ENCODE assay signal across 8 mouse cellular contexts in genomic region chr6:127152106-127152951, GRCm38 (mm10). TPM values are rescaled to one million over a fixed set of nuclear protein-coding genes. Genes with fewer than 3 reads are reported as not detected.
DNase-seq lines count a peak whose midpoint lies in the region; ATAC-seq and TF ChIP-seq lines count a peak whose summit lies in the region.

Gene Ccnd2 (minus strand): TSS chr6:127152193.

- H3K9ac ChIP-seq in ES-E14 (ENCODE audit: insufficient read depth, low read depth, low read length, poor library complexity, severe bottlenecking), result peak within 1 kb of the TSS; percentile 26; the same call in 1 of the 2 replicates

- ATAC-seq in inflammation-experienced regulatory T-cells, adult 6 months, result peak; percentile 53
- ATAC-seq in megakaryocyte progenitor cell, adult 5-6 weeks (replicated peaks; ENCODE audit: poor library complexity), result peak; percentile 29

- peak within 1 kb of the TSS; percentile 42 to 56 for H3K4me3 ChIP-seq in ES-E14 (ENCODE audit: insufficient read depth in 1 of 2, low read depth in 1 of 2, low read length in 2 of 2, poor library complexity in 1 of 2, severe bottlenecking in 1 of 2)

- no peaks in the 10 kb centered on the region for H3K36me3 ChIP-seq in ES-E14 (ENCODE audit: control insufficient read depth, insufficient read depth, low read length, poor library complexity, severe bottlenecking)

- intact Hi-C loops in gastrocnemius, postnatal 36 days (cut with DNase I), result no loop called here
- intact Hi-C loops in left cerebral cortex, postnatal 25 days (cut with DNase I), result no loop called here

- peak; percentile 53 for DNase-seq in ES-E14 (ENCODE audit: low read depth, low spot score)
- DNase-seq in adrenal gland, postnatal 36 days, result peak; percentile 83
- no peak for DNase-seq in gastrocnemius, postnatal 36 days
- peak; percentile 51 to 63 for DNase-seq in left cerebral cortex, postnatal 25 days (ENCODE audit: low spot score in 2 of 2)
- peak; percentile 52 for DNase-seq in skeletal muscle tissue, adult 2 months (ENCODE audit: low read depth, low spot score)
- DNase-seq in cerebellum, adult 18-20 months, result no peak

- in situ Hi-C loops in ES-E14 (cut with MboI; ENCODE audit: low sequenced_read_pairs in 2 of 2, unreplicated experiment in 2 of 2), result loop anchor here in 1 of 2 experiments (25.0 kb wide), 1 partner anchor 515 kb away; the partner anchor contains the start of gene Kcna1

- no peak within 1 kb of the TSS for H3K27ac ChIP-seq in ES-E14 (ENCODE audit: insufficient read depth, low read depth, low read length, poor library complexity, severe bottlenecking)

- H3K9me3 ChIP-seq in ES-E14 (ENCODE audit: control insufficient read depth, insufficient read depth, low read depth, low read length), result no peaks in the 10 kb centered on the region

- H3K4me1 ChIP-seq in ES-E14 (ENCODE audit: control insufficient read depth in 2 of 2, insufficient read depth in 2 of 2, low read length in 2 of 2, poor library complexity in 1 of 2), result peaks cover 0 to 11% of the 10 kb centered on the region in 2 experiments; a peak in 1 of 4 replicates

TF ChIP-seq in ES-E14, 5 proteins besides CTCF, POLR2A, EP300 and RAD21:
- TF ChIP-seq ZNF384 (IDR thresholded peaks at IDR 0.05; ENCODE audit: low read depth, low read length) (peak; percentile 96), MAFK (IDR thresholded peaks at IDR 0.05; ENCODE audit: insufficient read depth, low read depth, low read length) (no peak)

RNA-seq across cellular contexts. Expression of gene Ccnd2, which starts in this region (rescaled TPM):
- 8.0 and 10.1 TPM in 2 replicates for total RNA-seq in ES-E14 (2012; rRNA removed)
- 100 to 1,000 TPM; 366 to 550 TPM for total RNA-seq in adrenal gland, postnatal 36 days (2021)
- 10 to 100 TPM; 15.0 to 16.6 TPM for total RNA-seq in gastrocnemius, postnatal 36 days (2021)
- polyA plus RNA-seq in inflammation-experienced regulatory T-cells, adult 6 months (2017; shearing (Covaris generic)), result 100 to 1,000 TPM; 622 to 765 (median 747) TPM
- 10 to 100 TPM; 97.7 to 97.9 TPM for total RNA-seq in left cerebral cortex, postnatal 25 days (2021)
- 76.9 and 124 TPM in 2 replicates for total RNA-seq in megakaryocyte progenitor cell, adult 5-6 weeks (2015)
- total RNA-seq in megakaryocyte progenitor cell, adult 5-6 weeks (2017), result 38.8 and 51.4 TPM in 2 replicates

Comparison
In these comparisons a context has a peak if more than half of its experiments do, and no peak if none do; other contexts are left out.
1. DNase-seq: peak in ES-E14 (single experiment), adrenal gland, postnatal 36 days (2 of 2), left cerebral cortex, postnatal 25 days (2 of 2) and skeletal muscle tissue, adult 2 months (single experiment); none in gastrocnemius, postnatal 36 days (0 of 2) and cerebellum, adult 18-20 months (0 of 2).